Mouse (Mus musculus) lung, adult 18-20 months (tissue): ENCODE measurements at regions not wholly inside any gene's neighbourhood (a gene's known extent, or its start where the extent isn't known, plus 50 kb on each side); places are given as distances from the start of the nearest gene placed in this dataset.
A peak's percentile ranks its signal among the peaks of the same experiment; 100 is the strongest.

ENCODE experiments used
- DNase-seq, 2 experiments: peaks; one replicate each; pipeline ENCODE4 v3.0.0; 2022; ENCODE audit warnings: mixed read lengths in 2 of 2

- no peak for DNase-seq
These were observed 251.1 kb upstream of the Sox11 start for GRCm38 (mm10) chr12:27593436-27593835.

- DNase-seq, result no peak
These were observed 233.8 kb upstream of the Sox11 start for GRCm38 (mm10) chr12:27576109-27576700.

- DNase-seq, result no peak
These were observed 233.3 kb upstream of the Sox11 start for GRCm38 (mm10) chr12:27575629-27576028.

GRCm38 (mm10) chr12:27567250-27567649 lies 224.9 kb upstream of the Sox11 start:
- no peak for DNase-seq

- DNase-seq, result no peak
These were observed 223.7 kb upstream of the Sox11 start for GRCm38 (mm10) chr12:27565965-27566507.

GRCm38 (mm10) chr12:27564641-27565306 lies 222.4 kb upstream of the Sox11 start:
- DNase-seq, result no peak

GRCm38 (mm10) chr12:27563900-27564299 lies 221.5 kb upstream of the Sox11 start:
- no peak for DNase-seq

GRCm38 (mm10) chr12:27552809-27553208 lies 210.4 kb upstream of the Sox11 start:
- no peak for DNase-seq

GRCm38 (mm10) chr12:27538210-27538609 lies 195.8 kb upstream of the Sox11 start:
- no peak for DNase-seq

- no peak for DNase-seq
These were observed 195.1 kb upstream of the Sox11 start for GRCm38 (mm10) chr12:27537507-27537906.

- no peak for DNase-seq
These were observed 194.6 kb upstream of the Sox11 start for GRCm38 (mm10) chr12:27537017-27537416.

- DNase-seq, result no peak
These were observed 183.2 kb upstream of the Sox11 start for GRCm38 (mm10) chr12:27525604-27526003.

- no peak for DNase-seq
These were observed 170.9 kb upstream of the Sox11 start for GRCm38 (mm10) chr12:27513253-27513652.

- no peak for DNase-seq
These were observed 165.8 kb upstream of the Sox11 start for GRCm38 (mm10) chr12:27508226-27508560.

GRCm38 (mm10) chr12:27507523-27508225 lies 165.3 kb upstream of the Sox11 start:
- DNase-seq, result peak in 1 of 2 experiments; percentile 2

GRCm38 (mm10) chr12:27502716-27503486 lies 160.5 kb upstream of the Sox11 start:
- DNase-seq, result no peak

- no peak for DNase-seq
These were observed 158.1 kb upstream of the Sox11 start for GRCm38 (mm10) chr12:27500516-27500915.

- DNase-seq, result no peak
These were observed 156.9 kb upstream of the Sox11 start for GRCm38 (mm10) chr12:27499276-27499675.

- DNase-seq, result no peak
These were observed 154.6 kb upstream of the Sox11 start for GRCm38 (mm10) chr12:27496826-27497557.

GRCm38 (mm10) chr12:27492270-27492669 lies 149.9 kb upstream of the Sox11 start:
- DNase-seq, result peak; percentile 10 to 17

GRCm38 (mm10) chr12:27481230-27481629 lies 138.9 kb upstream of the Sox11 start:
- no peak for DNase-seq

- no peak for DNase-seq
These were observed 137.2 kb upstream of the Sox11 start for GRCm38 (mm10) chr12:27479601-27480001.
